Mouse (Mus musculus) hindbrain, embryonic 10.5 days (tissue): ENCODE results near the gene Sec22b. TPM values are rescaled to one million over a fixed set of nuclear protein-coding genes. Genes with fewer than 3 reads are reported as not detected.

ENCODE experiments used
- DNase-seq: peaks from one replicate; pipeline ENCODE4 v3.0.0-alpha.2; 2017; ENCODE audit warnings: low spot score
- H3K27ac ChIP-seq: fragments of 300-500 bp; sonication (generic); 2 replicates; pipeline ENCODE4 v1.5.1; 2016; ENCODE audit warnings: mild to moderate bottlenecking, moderate library complexity
- H3K27me3 ChIP-seq: fragments of 300-500 bp; sonication (generic); 2 replicates; pipeline ENCODE4 v1.6.1; 2016; ENCODE audit warnings: mild to moderate bottlenecking; ENCODE audit not compliant: poor library complexity, insufficient read depth, severe bottlenecking
- H3K36me3 ChIP-seq: fragments of 300-500 bp; sonication (generic); 2 replicates; pipeline ENCODE4 v1.6.1; 2016; ENCODE audit warnings: mild to moderate bottlenecking, moderate library complexity
- H3K4me1 ChIP-seq: fragments of 300-500 bp; sonication (generic); replicated peaks from 2 replicates; pipeline ENCODE4 v1.6.1; 2016; ENCODE audit warnings: mild to moderate bottlenecking
- H3K4me3 ChIP-seq: fragments of 300-500 bp; sonication (generic); 2 replicates; pipeline ENCODE4 v1.5.1; 2016; ENCODE audit warnings: mild to moderate bottlenecking, moderate library complexity
- H3K9me3 ChIP-seq: fragments of 300-500 bp; sonication (generic); 2 replicates; pipeline ENCODE4 v1.6.1; 2016; ENCODE audit warnings: mild to moderate bottlenecking, moderate library complexity
- WGBS: fragments of 180-500 bp; shearing (Covaris S2); methylation state at CpG from one replicate; pipeline ENCODE4 v1.1.7; 2016; 5-methylcytosine and 5-hydroxymethylcytosine counted together
- polyA plus RNA-seq: library from polyadenylated mRNA; unstranded; fragments of >200 nt; fragmentation: Nextera tagmentation; extraction: Ambion mirVana; gene quantifications from 2 replicates; pipeline ENCODE4 v1.2.1, GENCODE M21; 2016

Gene Sec22b
- polyA plus RNA-seq, 1 experiment from 2014 or later, result 121 TPM

DNA sequence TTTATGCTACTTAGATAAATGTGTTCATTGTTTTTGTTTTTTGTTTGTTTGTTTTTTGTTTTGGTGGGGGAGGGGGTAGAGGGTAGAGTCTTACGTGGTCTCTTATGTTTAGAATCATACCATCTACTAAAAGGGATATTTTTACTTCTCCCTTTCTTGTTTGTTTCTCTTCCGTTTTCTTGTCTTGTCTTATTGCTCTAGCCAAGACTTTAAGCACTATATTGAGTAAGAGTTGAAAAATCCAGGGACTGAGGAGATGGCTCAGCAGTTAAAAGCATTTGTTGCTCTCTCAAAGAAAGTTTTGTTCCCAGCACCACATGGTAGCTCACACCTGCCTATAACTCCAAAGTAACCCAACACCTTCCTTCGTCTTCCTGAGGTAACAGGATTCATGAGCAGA lies 50.1 kb downstream of the Sec22b start:
- no peak for DNase-seq

DNA sequence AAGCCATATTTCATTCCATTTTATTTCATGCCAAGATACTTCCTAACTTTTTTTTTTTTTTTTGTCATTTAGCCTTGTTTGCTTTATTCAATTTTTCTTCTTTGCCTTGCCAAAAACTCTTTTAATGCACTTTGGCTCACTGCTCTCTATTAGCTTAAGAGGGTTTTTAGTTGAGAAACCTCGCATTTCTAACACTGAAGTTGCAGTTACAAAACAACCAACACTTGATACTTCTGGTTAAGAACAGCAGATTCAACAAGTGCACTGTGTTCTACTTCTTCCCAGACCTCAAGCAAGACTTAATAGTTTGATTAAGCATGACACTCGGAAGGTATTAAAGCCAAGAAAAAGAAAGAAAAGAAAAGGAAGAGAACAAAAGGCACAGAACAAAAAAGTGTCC lies 52.2 kb downstream of the Sec22b start:
- Histone ChIP-seq H3K4me3 (no peak overlapping the region), H3K27ac (no peak overlapping the region), H3K36me3 (no peaks in the 10 kb centered on the region), H3K27me3 (no peaks in the 10 kb centered on the region), H3K4me1 (peaks cover 17% of the 10 kb centered on the region), H3K9me3 (0 out of 2 replicates have a peak, but pooled peaks cover 7% of the 10 kb centered on the region)
- DNase-seq, result no peak
- WGBS, result 85% methylated on average over 2 of the region's 2 CpGs

More for the DNA sequence above, 50.1 kb downstream of the Sec22b start:
- Histone ChIP-seq H3K4me3 (no peak overlapping the region), H3K4me1 (peaks cover 12% of the 10 kb centered on the region), H3K27ac (no peak overlapping the region), H3K36me3 (no peaks in the 10 kb centered on the region), H3K9me3 (0 out of 2 replicates have a peak, but pooled peaks cover 7% of the 10 kb centered on the region), H3K27me3 (no peaks in the 10 kb centered on the region)
- WGBS, result 78% methylated on average over 3 of the region's 3 CpGs

DNA sequence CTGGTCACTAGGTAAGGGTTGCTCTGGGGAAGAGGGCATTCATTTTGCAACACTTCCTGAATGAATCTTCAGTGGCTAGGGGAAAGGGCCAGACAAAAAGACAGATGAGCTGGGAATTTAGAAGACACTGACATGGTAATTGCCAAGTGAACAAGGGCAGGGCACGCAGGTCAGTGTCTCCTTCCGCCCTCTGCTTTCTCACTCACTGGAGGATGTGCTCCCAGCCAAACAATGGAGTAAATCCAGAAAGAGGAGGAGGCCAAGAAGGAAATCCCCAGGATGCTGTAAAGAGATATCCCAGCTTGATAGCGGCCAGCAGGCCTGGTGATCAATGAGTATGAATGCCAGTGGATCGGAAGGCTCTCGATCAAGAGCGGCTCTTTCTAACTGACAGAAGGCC lies 55.3 kb downstream of the Sec22b start:
- WGBS, result 46% methylated on average over 6 of the region's 6 CpGs
- 0 out of 2 replicates have a peak, but pooled peaks cover 7% of the 10 kb centered on the region for H3K9me3 ChIP-seq

DNA sequence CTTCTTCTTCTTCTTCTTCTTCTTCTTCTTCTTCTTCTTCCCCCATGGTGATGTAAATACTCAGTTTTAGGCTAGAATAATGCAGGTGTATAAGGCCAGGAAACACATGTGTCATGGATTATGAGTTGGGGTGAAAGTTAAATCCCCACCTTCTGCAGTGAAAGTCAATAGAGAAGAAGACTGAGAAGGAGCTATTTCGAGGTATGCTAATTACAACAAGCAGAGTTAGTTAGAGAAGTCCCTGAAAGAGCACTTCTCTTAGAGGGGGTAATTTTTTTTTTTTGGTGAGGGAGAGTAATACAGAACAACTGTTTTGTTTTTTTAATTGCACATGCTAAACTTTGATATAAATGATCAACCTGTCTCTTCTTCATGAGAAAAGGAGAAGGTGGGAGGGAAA lies 55.9 kb downstream of the Sec22b start:
- peaks cover 5% of the 10 kb centered on the region; the same call in 1 of the 2 replicates for H3K27me3 ChIP-seq
- WGBS, result 73% methylated on average over 1 of the region's 1 CpGs
- peaks cover 34% of the 10 kb centered on the region for H3K4me1 ChIP-seq
- H3K9me3 ChIP-seq, result 0 out of 2 replicates have a peak, but pooled peaks cover 7% of the 10 kb centered on the region
- no peak for DNase-seq
- H3K27ac ChIP-seq, result no peak overlapping the region
- no peak overlapping the region for H3K4me3 ChIP-seq
- H3K36me3 ChIP-seq, result no peaks in the 10 kb centered on the region

More for the DNA sequence above, 55.3 kb downstream of the Sec22b start:
- 0 out of 2 replicates have a peak overlapping the region, but pooled peaks have one; percentile 8 for H3K27ac ChIP-seq
- H3K4me3 ChIP-seq, result no peak overlapping the region
- H3K27me3 ChIP-seq, result peaks cover 5% of the 10 kb centered on the region; the same call in 1 of the 2 replicates
- peaks cover 32% of the 10 kb centered on the region for H3K4me1 ChIP-seq
- H3K36me3 ChIP-seq, result no peaks in the 10 kb centered on the region
- no peak for DNase-seq

DNA sequence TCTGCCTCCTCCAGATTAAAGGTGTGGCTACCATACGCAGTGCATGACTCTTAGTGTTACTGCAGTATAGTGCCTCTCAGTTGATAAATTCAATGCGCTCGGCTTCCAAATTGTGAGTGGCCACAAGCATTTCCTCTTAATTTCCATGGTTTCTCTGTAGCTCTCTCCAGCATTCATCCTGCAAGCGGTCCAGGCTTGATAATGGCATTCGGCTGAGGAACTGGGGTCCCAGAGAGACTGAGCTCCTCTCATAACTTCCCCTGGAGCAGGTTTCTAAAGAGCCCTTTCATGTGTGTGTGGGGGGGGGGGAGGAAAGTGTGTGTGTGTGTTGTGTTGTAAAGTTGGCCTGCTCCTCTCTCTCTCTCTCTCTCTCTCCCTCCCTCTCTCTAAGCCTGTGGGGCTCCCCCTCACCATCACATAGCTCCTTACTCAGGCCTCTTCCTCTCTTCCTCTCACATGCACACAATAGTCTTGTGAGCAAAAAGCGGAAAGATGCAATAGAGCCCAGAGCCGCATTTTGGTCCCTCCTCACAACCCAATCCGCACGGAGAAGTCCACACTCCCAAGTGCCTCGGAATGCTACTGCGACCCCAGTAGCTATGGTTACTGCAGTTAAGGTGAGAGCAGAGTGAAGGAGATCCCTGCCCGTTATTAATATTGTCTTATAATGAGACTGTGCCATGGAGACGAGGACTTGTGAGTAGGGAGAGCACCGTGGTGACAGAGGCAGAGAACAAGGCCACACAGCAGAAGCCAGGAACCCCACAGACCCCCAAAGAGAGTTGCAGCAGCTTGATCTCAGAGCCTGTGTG lies 60.0 kb downstream of the Sec22b start:
- 64% methylated on average over 14 of the region's 14 CpGs for WGBS
- H3K4me3 ChIP-seq, result no peak overlapping the region
- no peaks in the 10 kb centered on the region for H3K36me3 ChIP-seq
- peaks cover 5% of the 10 kb centered on the region; the same call in 1 of the 2 replicates for H3K27me3 ChIP-seq
- H3K4me1 ChIP-seq, result peaks cover 44% of the 10 kb centered on the region
- no peaks in the 10 kb centered on the region for H3K9me3 ChIP-seq
- DNase-seq, result no peak
- H3K27ac ChIP-seq, result peak overlapping the region; percentile 40; the same call in 1 of the 2 replicates

DNA sequence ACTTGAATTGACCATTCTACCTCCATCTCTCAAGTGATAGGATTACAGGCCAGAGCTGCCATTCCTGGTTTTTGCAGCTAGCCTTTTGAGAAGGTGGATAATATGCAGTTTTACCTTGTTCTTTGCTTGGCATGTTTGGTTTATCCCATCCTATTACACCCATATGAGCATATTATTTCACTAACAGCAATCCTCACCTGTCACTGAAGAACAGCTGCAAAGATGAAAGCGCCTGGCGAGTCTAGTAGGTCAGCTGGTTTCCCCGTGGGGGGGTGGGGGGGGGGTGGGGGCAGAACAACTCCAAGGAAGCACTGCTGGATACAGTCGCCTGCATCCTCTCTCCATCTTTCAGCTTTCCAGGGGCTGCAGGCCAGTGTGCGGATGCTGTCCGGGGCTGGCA lies 61.0 kb downstream of the Sec22b start:
- no peak for DNase-seq
- Histone ChIP-seq H3K36me3 (no peaks in the 10 kb centered on the region), H3K27me3 (peaks cover 5% of the 10 kb centered on the region; the same call in 1 of the 2 replicates), H3K4me1 (peaks cover 41% of the 10 kb centered on the region), H3K9me3 (no peaks in the 10 kb centered on the region), H3K27ac (no peak overlapping the region), H3K4me3 (no peak overlapping the region)
- 67% methylated on average over 6 of the region's 6 CpGs for WGBS

DNA sequence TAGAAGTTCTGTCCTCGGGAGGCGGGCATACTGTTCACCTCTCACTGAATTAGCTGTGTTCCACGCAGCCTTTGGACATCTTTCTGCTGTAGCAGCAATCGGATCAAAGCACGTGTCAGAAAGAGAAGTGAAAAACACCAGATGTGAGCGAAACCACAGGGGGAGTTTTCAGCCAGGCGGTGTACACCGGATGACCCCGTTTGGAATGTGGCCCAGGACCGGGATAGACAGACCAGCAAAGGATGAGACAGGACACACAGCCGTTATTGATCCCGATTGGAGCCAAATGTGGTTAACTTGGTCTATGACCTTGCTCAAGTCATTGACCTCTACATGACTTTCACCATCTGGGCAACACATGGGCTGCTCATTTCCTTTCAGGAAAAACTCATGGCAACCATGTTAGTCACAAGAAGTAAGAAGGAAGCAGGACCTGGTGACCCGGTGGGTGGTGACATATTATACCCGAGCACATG lies 63.9 kb downstream of the Sec22b start:
- H3K36me3 ChIP-seq, result no peaks in the 10 kb centered on the region
- no peak overlapping the region for H3K27ac ChIP-seq
- peaks cover 32% of the 10 kb centered on the region for H3K4me1 ChIP-seq
- 65% methylated on average over 14 of the region's 14 CpGs for WGBS
- peaks cover 5% of the 10 kb centered on the region; the same call in 1 of the 2 replicates for H3K27me3 ChIP-seq
- DNase-seq, result peak; percentile 63
- H3K4me3 ChIP-seq, result no peak overlapping the region
- H3K9me3 ChIP-seq, result no peaks in the 10 kb centered on the region

DNA sequence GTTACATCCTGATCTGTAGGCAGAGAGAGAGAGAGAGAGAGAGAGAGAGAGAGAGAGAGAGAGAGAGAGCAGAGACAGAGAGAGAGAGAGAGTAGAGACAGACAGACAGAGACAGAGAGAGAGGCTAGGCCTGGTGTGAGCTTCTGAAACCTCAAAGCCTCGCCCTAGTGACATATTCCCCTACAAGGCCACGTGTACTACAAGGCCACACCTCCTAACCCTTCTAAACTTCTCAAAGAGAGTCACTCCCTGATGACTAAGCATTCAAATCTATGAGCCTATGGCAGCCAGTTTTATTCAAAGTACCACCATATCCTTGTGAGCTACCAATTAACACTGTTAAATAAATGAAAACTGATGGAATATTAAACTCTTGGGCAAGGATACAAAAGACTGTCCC lies 66.6 kb downstream of the Sec22b start:
- H3K9me3 ChIP-seq, result no peaks in the 10 kb centered on the region
- DNase-seq, result no peak
- peaks cover 28% of the 10 kb centered on the region for H3K4me1 ChIP-seq
- H3K4me3 ChIP-seq, result no peak overlapping the region
- H3K27me3 ChIP-seq, result peaks cover 9% of the 10 kb centered on the region; the same call in 1 of the 2 replicates
- WGBS, result 68% methylated on average over 2 of the region's 2 CpGs
- no peaks in the 10 kb centered on the region for H3K36me3 ChIP-seq
- no peak overlapping the region for H3K27ac ChIP-seq

DNA sequence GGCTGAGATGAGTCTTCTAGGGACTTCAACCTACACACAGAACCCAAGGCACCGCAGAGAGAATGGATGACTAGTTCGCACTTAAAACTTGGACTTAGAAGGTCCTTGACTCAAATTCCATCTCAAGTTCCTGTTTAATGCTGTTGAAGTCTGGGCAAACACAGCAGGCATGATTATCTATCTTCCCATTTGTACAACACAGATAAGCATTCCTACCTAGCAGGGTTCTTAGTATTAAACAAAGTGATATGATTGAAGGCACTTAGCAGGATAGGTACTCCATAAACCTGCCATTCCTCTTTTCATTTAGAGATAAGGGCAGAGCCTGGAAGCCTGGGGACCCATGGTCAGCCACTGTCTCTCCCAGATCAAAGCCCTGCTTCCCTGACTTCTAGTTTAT lies 67.2 kb downstream of the Sec22b start:
- no peaks in the 10 kb centered on the region for H3K9me3 ChIP-seq
- peaks cover 9% of the 10 kb centered on the region; the same call in 1 of the 2 replicates for H3K27me3 ChIP-seq
- H3K4me1 ChIP-seq, result peaks cover 33% of the 10 kb centered on the region
- H3K36me3 ChIP-seq, result no peaks in the 10 kb centered on the region
- WGBS, result 91% methylated on average over 2 of the region's 2 CpGs
- no peak for DNase-seq
- H3K4me3 ChIP-seq, result no peak overlapping the region
- no peak overlapping the region for H3K27ac ChIP-seq

DNA sequence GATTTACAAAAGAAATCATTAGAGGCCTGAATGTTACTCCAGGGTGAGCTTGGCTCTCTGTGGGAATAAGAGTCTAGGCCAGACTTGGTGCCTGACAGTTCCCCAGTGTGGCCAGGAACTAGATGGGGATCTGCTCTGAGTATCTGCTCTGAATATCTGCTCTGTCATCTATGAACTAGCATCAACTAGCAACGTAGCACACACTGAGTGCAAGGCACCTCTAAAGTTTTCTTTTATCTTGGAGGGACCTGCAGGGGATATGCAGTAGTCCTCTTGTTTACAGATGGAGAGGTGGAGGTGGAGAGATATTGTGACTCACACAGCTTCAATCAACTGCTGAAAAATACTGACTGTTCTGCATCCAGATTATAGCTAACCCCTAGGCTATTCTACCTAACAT lies 68.0 kb downstream of the Sec22b start:
- WGBS, result 71% methylated on average over 1 of the region's 1 CpGs
- Histone ChIP-seq H3K27me3 (peaks cover 9% of the 10 kb centered on the region; the same call in 1 of the 2 replicates), H3K36me3 (no peaks in the 10 kb centered on the region), H3K4me1 (peaks cover 36% of the 10 kb centered on the region), H3K4me3 (no peak overlapping the region), H3K27ac (no peak overlapping the region), H3K9me3 (no peaks in the 10 kb centered on the region)
- no peak for DNase-seq

DNA sequence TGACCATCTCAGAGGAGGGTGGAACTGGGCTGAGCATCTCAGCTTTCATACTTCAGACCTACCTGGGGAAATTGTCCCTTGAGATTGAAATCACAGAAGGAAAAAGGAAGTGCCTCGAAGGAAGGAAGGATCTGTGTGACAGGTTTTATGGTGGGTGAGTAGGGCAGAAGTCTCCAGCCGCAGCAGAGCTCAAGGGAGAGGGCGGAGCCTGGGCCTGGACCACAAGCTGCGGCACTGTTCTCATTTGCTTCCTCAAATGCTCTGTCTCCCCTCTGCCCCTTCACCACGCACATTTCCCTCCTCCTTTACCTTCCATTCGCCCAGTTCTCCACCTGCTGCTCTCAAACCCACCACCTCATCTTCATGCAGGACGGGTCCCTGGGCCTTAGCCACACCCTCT lies 70.1 kb downstream of the Sec22b start:
- WGBS, result 26% methylated on average over 7 of the region's 7 CpGs
- Histone ChIP-seq H3K27ac (peak overlapping the region; percentile 54; the same call in 1 of the 2 replicates), H3K36me3 (no peaks in the 10 kb centered on the region), H3K4me3 (no peak overlapping the region), H3K4me1 (peaks cover 29% of the 10 kb centered on the region), H3K27me3 (peaks cover 9% of the 10 kb centered on the region; the same call in 1 of the 2 replicates), H3K9me3 (no peaks in the 10 kb centered on the region)
- no peak for DNase-seq

DNA sequence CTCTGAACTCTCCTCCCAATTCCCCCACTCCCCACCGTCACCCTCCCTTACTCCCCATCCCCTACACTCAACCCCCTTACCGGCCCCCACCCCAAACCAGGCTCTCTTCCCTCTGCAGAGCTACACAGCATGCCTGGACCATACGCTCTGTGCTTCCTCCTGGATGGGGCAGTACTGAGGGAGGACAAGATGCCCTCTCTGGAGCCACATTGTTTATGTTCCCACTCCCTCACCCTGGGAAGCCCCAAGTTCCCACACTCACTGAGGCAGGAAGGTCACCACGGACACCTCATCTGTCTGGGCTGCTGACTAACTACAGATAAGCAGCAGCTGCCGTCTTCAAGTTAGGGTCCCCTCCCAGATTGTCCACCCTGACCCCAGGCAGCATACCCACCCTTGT lies 71.2 kb downstream of the Sec22b start:
- Histone ChIP-seq H3K9me3 (no peaks in the 10 kb centered on the region), H3K27me3 (peaks cover 9% of the 10 kb centered on the region; the same call in 1 of the 2 replicates), H3K27ac (peak overlapping the region; percentile 54; the same call in 1 of the 2 replicates), H3K4me3 (no peak overlapping the region), H3K4me1 (peaks cover 28% of the 10 kb centered on the region), H3K36me3 (no peaks in the 10 kb centered on the region)
- DNase-seq, result no peak
- WGBS, result 52% methylated on average over 5 of the region's 5 CpGs

DNA sequence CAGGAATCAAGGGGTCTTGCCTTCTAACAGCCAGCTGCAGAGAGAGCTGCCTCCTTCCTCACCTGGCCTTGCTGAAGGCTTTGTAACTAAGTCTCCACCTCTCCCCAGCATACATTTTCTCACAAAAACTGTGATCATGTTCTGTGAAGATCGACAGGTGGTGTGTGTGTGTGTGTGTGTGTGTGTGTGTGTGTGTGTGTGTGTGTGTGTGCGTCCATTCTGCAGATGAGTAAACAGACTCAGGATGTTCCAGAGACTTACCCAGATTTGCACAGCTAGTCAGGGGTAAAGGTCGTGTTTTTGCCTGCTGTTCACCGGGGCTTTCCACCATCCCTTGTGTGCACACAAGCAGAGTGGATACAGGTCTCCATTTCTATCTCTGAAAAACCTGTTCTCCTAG lies 71.7 kb downstream of the Sec22b start:
- Histone ChIP-seq H3K9me3 (no peaks in the 10 kb centered on the region), H3K4me1 (peaks cover 28% of the 10 kb centered on the region), H3K27ac (0 out of 2 replicates have a peak overlapping the region, but pooled peaks have one; percentile 54), H3K36me3 (no peaks in the 10 kb centered on the region), H3K4me3 (no peak overlapping the region), H3K27me3 (peaks cover 9% of the 10 kb centered on the region; the same call in 1 of the 2 replicates)
- no peak for DNase-seq
- 65% methylated on average over 4 of the region's 4 CpGs for WGBS
